Mouse (Mus musculus): ENCODE data around the gene Vps36.

DNA sequence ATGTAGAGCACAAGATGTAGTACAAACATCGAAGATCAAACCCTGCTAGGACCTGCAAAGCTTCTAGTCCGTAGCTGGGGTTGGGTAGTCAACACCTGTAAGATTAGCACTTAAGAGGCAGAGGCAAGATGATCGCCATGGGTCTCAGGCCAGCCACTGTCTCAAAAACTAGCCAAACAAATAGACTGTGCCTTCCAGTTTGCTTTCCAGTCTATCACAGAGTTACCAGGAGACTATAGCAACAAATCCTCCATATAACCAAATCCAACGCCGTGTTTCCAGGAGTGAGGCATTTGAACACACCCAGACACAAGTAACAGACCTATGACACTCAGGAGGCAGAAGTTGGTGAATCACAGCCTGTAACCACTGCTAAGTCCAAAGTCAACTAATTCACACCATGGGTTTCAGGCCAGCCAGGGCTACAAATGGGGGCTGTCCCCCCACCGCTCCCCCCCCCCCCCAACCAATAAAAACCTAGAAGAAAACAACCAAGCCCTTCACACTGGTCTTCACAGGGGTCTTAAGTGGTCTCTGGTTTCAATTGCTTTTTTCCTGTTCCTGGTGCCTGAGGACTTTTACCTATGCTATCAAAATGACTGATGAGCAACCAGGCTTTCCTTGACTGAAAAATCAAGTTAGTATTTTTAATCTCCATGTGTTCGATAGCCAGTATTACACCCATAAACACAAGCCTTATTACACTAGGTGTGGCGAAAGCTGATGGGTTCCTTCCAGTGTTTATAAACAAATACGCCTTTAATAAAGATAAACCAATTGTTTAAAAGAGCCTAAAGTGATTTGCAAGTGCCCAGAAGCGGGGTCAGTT, 27.1 kb upstream of the Vps36 start:
- TF ChIP-seq CTCF (conservative IDR thresholded peaks at IDR 0.05; ENCODE audit: low read length) (no peak), POU5F1 (IDR thresholded peaks at IDR 0.05; ENCODE audit: borderline replicate concordance, low read length) (no peak)
